Mouse (Mus musculus): ENCODE measurements at regions not wholly inside any gene's neighbourhood (a gene's known extent, or its start where the extent isn't known, plus 50 kb on each side); places are given as distances from the start of the nearest gene placed in this dataset.

DNA sequence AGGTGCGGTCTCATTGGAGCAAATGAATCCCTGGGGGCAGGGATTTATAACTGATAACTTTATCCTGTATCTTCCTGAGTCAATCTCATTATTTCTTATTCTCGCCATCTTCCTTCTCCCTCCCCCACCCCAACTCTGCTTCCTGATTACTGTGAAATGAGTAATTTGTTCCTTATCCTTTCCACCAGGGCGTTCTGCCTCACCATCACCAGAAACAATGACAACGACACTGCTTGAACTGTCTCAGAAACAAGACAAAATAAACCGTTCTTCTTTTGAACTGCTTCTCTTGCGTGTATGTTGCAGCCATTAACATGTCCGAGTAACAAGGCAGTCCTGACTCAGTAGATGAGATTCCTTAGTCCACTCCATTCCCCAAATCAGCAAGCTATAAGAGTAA is 246.0 kb upstream of the Trib2 start:
- H3K27ac ChIP-seq: no peak overlapping the region
- intact Hi-C loops (cut with DNase I): no loop called here
- TF ChIP-seq CTCF (IDR thresholded peaks at IDR 0.05): no peak
- no peak for DNase-seq (ENCODE audit: extremely low spot score in 1 of 2, low spot score in 2 of 2)
- no peak overlapping the region for H3K4me3 ChIP-seq

DNA sequence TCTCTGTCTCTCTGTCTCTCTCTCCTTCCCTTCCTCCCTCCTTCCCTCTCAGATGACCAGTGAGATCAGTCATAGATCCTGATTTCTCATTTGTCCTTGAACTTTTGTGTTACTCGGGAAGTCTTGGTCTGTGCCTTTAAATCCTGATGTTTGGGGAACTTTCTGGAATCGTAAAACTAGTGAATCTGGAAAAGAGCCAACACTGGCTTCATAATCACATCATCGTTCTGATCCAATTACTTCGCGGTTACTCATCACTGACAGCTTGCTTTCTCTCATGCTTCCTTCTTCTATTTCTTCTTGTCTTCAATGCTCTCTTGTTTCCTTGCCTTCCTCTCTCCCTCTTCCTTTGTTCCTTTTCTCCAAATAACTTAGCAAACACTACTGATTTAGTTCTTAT is 243.7 kb upstream of the Trib2 start:
- no peak overlapping the region for H3K27ac ChIP-seq
- H3K4me3 ChIP-seq: no peak overlapping the region
- intact Hi-C loops (cut with DNase I): no loop called here
- DNase-seq (ENCODE audit: extremely low spot score in 1 of 2, low spot score in 2 of 2): no peak
- no peak for TF ChIP-seq CTCF (IDR thresholded peaks at IDR 0.05)

DNA sequence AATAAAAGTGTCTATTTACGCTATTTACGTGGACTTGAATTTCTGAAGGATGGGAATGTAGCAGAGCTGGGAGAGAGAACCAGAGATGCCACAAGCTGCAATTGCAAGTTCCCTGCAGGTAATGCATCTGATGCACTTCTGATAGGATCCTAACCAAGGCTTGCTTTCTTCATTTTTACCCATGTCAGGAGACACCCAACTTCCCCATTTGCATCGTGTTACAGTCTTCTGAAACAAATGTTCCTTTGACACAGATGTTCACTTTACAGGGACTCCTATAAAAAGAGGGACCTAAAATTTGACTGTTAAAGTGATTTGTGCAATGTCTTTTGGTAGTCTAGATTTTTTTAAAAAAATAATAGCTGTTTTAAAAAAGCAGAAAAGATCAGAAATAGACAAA is 241.5 kb upstream of the Trib2 start:
- intact Hi-C loops (cut with DNase I): no loop called here
- H3K4me3 ChIP-seq: no peak overlapping the region
- TF ChIP-seq CTCF (IDR thresholded peaks at IDR 0.05): no peak

DNA sequence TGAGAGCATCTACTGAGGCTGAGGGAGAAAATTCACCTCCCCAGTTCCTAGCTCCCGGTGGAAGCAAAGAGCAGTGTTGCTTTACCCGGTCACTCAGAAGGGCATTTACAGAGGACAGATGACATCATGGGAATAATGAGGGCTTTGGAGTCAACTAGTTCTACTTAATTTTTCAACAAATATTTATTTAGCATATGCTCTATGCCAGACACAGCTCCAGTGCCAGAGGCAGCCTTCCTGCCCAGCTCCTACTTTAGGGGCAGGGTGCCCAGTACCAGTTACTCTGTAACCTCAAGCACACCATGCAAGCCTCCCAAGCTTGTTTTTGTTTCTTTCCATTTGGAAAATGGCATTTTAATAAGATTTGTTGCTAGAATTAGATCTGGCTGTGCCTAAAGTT is 240.1 kb upstream of the Trib2 start:
- intact Hi-C loops (cut with DNase I): no loop called here
- TF ChIP-seq CTCF (IDR thresholded peaks at IDR 0.05): no peak
- no peak for DNase-seq (ENCODE audit: extremely low spot score in 1 of 2, low spot score in 2 of 2)
- H3K4me3 ChIP-seq: no peak overlapping the region
- no peak overlapping the region for H3K27ac ChIP-seq

More for the DNA sequence above, 241.5 kb upstream of the Trib2 start:
- no peak for DNase-seq (ENCODE audit: extremely low spot score in 1 of 2, low spot score in 2 of 2)
- no peak overlapping the region for H3K27ac ChIP-seq

DNA sequence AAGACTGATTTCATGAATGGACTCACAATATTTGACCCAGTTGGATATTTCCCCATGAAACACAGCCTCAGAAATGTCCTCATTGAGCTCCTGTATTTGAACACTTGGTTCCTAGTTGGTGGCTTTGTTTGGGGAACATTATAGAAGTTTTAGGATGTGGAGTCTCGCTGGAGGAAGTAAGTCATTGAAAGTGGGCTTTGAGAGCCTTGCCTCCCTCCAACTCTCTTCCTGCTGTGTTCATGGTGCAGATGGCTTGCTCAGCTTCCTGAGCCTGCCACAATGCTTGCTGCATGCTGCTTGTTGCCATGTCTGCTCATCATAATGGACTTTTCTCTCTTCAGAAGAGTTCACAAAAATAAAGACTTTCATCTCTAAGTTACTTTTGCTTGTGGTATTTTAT is 239.5 kb upstream of the Trib2 start:
- Histone ChIP-seq H3K27ac (no peak overlapping the region), H3K4me3 (no peak overlapping the region)
- TF ChIP-seq CTCF (IDR thresholded peaks at IDR 0.05): no peak
- intact Hi-C loops (cut with DNase I): no loop called here
- no peak for DNase-seq (ENCODE audit: extremely low spot score in 1 of 2, low spot score in 2 of 2)

DNA sequence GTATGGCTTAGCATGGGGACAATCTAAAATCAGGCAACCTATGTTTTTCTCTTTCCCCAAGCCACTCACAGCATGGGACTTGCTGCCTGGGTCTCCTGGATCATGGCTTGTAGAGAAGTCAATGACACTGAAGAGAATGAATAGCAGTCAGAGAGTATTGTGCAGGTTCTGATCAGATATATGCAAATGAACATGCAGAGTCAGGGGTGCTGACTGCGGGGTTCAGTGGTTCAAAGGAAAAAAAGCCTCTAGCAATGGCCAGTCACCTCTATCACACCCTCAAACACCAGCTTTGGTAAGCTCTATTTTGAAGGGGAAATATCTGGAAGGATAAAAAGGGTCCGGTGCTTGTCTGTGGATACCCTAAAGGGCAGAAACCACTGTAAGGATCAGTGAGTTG is 237.9 kb upstream of the Trib2 start:
- H3K4me3 ChIP-seq: no peak overlapping the region
- no peak for TF ChIP-seq CTCF (IDR thresholded peaks at IDR 0.05)
- intact Hi-C loops (cut with DNase I): no loop called here
- DNase-seq (ENCODE audit: extremely low spot score in 1 of 2, low spot score in 2 of 2): no peak
- H3K27ac ChIP-seq: no peak overlapping the region

DNA sequence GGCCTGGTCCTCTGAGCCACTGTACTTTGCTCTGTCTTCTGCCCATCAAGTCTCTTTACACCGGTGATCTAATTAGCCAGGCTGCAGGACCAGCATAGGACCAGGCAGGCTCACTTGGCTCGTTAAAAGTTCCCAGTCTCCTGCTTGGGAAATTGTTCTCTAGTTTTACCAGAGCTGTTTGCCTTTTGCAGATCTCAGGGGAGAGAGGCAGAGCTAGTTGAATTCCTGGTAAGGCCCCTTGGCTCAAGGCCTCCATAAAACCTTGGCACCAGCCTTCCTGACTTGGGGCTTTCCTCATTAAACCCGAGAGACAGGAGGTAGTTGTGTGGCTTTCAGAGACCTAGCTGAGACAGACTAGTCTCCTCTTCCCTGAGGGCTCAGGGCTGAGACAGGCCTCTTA is 237.0 kb upstream of the Trib2 start:
- Histone ChIP-seq H3K27ac (no peak overlapping the region), H3K4me3 (no peak overlapping the region)
- intact Hi-C loops (cut with DNase I): no loop called here
- no peak for TF ChIP-seq CTCF (IDR thresholded peaks at IDR 0.05)
- DNase-seq (ENCODE audit: extremely low spot score in 1 of 2, low spot score in 2 of 2): no peak

DNA sequence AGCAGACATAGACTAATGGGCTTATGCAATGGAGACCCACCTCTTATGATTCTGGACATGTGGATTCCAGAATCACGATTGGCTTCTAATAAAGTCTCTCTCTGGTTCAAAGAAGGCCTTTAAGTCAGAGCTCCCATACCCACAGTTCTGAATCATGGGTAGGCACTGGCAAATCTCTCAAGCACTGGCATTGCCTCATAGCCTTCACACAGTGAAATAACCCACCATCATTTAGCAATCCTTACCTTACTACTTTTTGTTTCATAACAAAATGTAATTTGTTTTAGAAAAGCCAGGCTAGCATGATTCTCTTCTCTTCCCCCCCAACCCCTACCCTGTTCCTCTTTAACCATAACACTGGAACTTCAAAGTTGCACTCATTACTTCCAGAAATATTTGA is 236.3 kb upstream of the Trib2 start:
- DNase-seq (ENCODE audit: extremely low spot score in 1 of 2, low spot score in 2 of 2): no peak
- H3K27ac ChIP-seq: no peak overlapping the region
- no peak for TF ChIP-seq CTCF (IDR thresholded peaks at IDR 0.05)
- H3K4me3 ChIP-seq: no peak overlapping the region
- intact Hi-C loops (cut with DNase I): no loop called here

DNA sequence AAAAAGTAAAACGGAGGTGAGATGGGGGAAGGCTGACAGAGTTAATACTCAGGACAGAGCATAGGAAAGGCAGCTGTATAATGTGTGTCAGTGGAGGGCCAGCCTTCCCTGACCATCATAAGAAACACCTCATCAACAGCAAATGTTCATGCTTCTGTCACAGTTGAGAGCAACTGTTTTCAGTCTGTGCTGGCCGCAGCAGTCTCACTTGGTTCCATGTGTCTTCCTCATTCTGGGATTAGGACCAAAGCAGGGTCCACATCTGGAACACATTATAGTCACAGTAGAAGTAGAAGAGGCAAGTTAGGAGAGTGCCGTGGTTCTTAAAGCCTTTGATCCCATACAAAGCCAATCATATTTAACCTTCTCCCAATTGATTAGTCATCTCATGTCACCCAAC is 235.6 kb upstream of the Trib2 start:
- Histone ChIP-seq H3K4me3 (no peak overlapping the region), H3K27ac (no peak overlapping the region)
- no peak for TF ChIP-seq CTCF (IDR thresholded peaks at IDR 0.05)
- intact Hi-C loops (cut with DNase I): no loop called here
- no peak for DNase-seq (ENCODE audit: extremely low spot score in 1 of 2, low spot score in 2 of 2)

DNA sequence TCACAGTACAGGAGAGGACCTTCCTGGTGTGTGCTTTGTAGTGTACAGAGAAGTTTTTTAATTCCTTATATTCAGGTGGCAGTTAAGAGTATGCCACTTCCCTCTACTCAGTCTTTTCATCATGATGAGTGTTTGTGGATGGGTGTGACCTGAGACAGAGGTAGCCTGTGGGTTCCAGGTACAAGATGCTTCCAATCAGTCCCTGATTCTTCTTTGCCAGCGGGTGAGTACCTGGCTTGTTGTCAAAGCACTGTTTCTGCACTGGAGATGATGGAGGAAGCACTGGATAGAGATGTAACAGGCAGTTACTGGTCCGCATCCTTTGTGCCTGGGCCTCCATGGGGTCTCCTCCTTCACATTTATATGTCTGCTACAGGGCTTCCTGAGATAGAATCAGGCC is 234.7 kb upstream of the Trib2 start:
- Histone ChIP-seq H3K4me3 (no peak overlapping the region), H3K27ac (no peak overlapping the region)
- no peak for TF ChIP-seq CTCF (IDR thresholded peaks at IDR 0.05)
- no peak for DNase-seq (ENCODE audit: extremely low spot score in 1 of 2, low spot score in 2 of 2)
- intact Hi-C loops (cut with DNase I): no loop called here

DNA sequence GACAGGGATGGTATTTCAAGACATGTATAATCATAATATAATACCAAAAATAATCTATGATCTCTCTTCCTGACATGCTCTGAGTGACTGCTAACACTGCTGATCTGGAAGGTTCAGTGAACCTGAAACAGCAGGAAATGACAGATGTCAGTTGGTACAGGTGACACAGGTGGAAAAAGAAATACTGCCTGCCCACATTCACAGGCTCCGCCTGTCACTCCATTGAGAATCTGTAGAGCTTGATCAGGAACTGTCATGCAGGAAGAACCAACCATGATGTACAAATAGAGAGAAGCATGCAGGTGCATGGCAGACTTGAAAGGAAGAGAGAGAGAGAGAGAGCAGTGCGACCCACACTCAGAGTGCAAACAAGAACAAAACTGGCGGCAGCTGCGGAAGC is 232.8 kb upstream of the Trib2 start:
- Histone ChIP-seq H3K4me3 (no peak overlapping the region), H3K27ac (no peak overlapping the region)
- intact Hi-C loops (cut with DNase I): no loop called here
- DNase-seq (ENCODE audit: extremely low spot score in 1 of 2, low spot score in 2 of 2): no peak
- no peak for TF ChIP-seq CTCF (IDR thresholded peaks at IDR 0.05)

DNA sequence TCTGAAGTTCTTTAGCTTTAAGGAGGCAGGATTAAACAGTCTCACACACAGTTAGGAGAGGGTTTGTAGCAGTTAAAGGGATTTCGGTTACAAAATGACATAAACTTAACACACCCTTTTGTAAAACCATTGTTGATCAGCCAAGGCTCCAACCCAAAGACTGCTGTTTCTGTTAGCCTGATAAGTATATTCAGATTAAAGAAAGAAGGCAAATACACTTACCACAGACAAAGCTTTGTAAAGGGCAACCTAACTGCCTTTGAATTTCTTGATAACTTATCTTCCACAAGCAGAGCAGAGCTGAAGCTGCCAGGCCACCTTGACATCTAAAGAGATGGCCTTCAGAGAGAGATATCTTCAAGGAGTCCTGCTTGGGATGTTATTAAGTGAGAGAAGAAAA is 229.9 kb upstream of the Trib2 start:
- Histone ChIP-seq H3K27ac (no peak overlapping the region), H3K4me3 (no peak overlapping the region)
- DNase-seq (ENCODE audit: extremely low spot score in 1 of 2, low spot score in 2 of 2): no peak
- intact Hi-C loops (cut with DNase I): no loop called here
- TF ChIP-seq CTCF (IDR thresholded peaks at IDR 0.05): no peak

DNA sequence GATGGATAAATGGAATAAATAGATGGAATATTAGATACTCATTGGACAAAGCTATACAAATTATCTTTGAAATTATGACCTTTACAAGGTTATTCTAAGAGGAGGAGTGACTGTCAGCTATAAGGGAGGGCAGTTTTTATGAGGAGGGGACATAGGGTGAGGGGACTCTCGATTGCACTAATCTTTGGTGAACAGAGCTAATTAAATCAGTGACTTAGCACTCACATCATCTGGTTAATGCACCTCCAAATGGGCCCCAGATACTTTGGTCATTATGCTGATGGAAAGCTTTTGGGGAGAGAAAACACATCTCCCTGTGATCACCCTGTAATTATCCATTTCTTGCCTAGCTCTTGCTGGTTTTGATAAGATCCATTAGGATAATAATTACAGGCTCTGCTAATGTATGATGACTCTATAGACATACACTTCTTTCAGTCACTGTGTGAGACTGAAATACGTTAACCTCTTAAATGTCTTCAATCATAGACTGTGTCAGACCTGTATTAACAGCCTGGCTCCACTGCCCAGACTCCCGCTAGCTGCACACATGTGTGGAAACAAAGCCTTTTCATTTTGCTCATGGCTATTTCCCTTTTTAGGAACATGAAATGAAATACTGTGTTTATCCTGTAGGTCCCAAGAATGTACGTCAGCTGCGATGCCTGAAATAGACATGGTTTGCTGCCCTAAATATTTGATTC is 229.2 kb upstream of the Trib2 start:
- intact Hi-C loops (cut with DNase I): no loop called here
- no peak overlapping the region for H3K27ac ChIP-seq

More for the DNA sequence above, 229.2 kb upstream of the Trib2 start:
- H3K4me3 ChIP-seq: no peak overlapping the region
- no peak for DNase-seq (ENCODE audit: extremely low spot score in 1 of 2, low spot score in 2 of 2)
- TF ChIP-seq CTCF (IDR thresholded peaks at IDR 0.05): no peak

Data from left cerebral cortex, adult 2 months (tissue).